Mouse (Mus musculus): ENCODE data around the gene Pkn2.

DNA sequence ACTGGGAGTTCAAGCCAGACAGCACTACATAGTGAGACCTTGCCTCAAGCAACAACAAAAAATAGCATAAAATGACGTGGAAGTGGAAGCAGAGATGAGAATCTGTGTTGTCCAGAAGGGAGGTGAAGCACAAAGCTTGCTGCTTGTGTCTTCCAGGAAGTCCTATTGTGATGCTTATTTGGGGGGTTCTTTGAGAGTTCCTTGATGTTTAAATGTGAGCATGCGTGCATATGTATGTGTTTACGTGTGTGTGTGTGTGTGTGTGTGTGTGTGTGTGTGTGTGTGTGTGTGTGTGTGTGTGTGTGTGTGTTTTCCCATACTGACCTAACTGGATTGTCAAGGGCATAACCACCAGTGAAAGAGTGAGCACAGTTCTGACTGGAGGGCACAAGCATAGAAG lies 5.2 kb upstream of the Pkn2 start:
- TF ChIP-seq POLR2AphosphoS2 (IDR thresholded peaks at IDR 0.05; ENCODE audit: insufficient read length, low read depth), result no peak
- no peak for TF ChIP-seq POLR2A (IDR thresholded peaks at IDR 0.05; ENCODE audit: insufficient read length, low read depth)
- TF ChIP-seq MAX (IDR thresholded peaks at IDR 0.05; ENCODE audit: low read depth), result no peak
- no peak for TF ChIP-seq MYOG (IDR thresholded peaks at IDR 0.05; ENCODE audit: control insufficient read depth in 1 of 3, insufficient read depth in 1 of 3, insufficient read length in 2 of 3, low read depth in 2 of 3)
- no peak for TF ChIP-seq MYOD1 (IDR thresholded peaks at IDR 0.05; ENCODE audit: control insufficient read depth in 1 of 3, insufficient read length in 2 of 3, low read depth in 2 of 3)
